Mouse (Mus musculus): ENCODE data around the gene Frs3.

DNA sequence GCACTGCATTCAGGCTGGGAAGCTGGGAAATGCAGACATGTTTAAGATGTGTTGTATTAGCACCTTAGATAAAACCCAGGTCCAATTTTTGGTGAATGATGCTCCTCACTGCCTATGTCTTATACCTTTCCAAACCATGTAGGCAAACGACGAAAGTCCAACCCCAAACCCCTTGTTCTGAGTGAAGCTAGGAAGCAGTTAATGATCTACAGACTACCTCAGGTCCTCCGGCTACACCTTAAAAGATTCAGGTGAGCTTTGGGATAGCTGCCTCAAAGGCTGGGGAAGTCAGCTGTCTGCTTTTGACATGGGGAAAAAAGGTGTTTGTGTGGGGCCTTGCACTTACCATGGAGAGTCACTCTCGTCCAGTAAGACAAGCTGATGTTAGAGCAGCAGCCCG is 10.1 kb upstream of the Frs3 start:
- no peak for TF ChIP-seq POLR2A (IDR thresholded peaks at IDR 0.05; ENCODE audit: insufficient read depth, low read depth, low read length)
- no peak for TF ChIP-seq EP300 (IDR thresholded peaks at IDR 0.05; ENCODE audit: insufficient read depth, low read depth, low read length)
- no peak for TF ChIP-seq CTCF (IDR thresholded peaks at IDR 0.05)

Data from heart, adult 2 months (tissue).